Mouse (Mus musculus): ENCODE results near the gene Schip1. TPM values are rescaled to one million over a fixed set of nuclear protein-coding genes. Genes with fewer than 3 reads are reported as not detected.
A peak's percentile ranks its signal among the peaks of the same experiment; 100 is the strongest.

The Schip1 gene
- polyA plus RNA-seq, 1 experiment from 2014 or later: 163 TPM

- WGBS: 93% methylated on average over 4 of the region's 4 CpGs
- H3K4me3 ChIP-seq (replicated peaks; ENCODE audit: low read length): no peak overlapping the region
- H3K27me3 ChIP-seq (ENCODE audit: control insufficient read depth, insufficient read depth, low read length): no peaks in the 10 kb centered on the region
- no peak overlapping the region for H3K4me2 ChIP-seq (replicated peaks)
- no peaks in the 10 kb centered on the region for H3K36me3 ChIP-seq (replicated peaks; ENCODE audit: control insufficient read depth, insufficient read depth)
- ATAC-seq (ENCODE audit: low FRiP score) (no peak), DNase-seq (ENCODE audit: low spot score) (no peak)
- no peak overlapping the region for H3K27ac ChIP-seq
- H3K9ac ChIP-seq: no peak overlapping the region
- H3K9me3 ChIP-seq (ENCODE audit: control insufficient read depth, low read length): no peaks in the 10 kb centered on the region
- no peaks in the 10 kb centered on the region for H3K4me1 ChIP-seq (replicated peaks; ENCODE audit: control insufficient read depth, insufficient read depth, low read length)
These were observed 592.2 kb downstream of the Schip1 start for GRCm38 (mm10) chr3:68656607-68657352.

- Histone ChIP-seq H3K27me3 (ENCODE audit: control insufficient read depth, insufficient read depth, low read length) (no peaks in the 10 kb centered on the region), H3K9me3 (ENCODE audit: control insufficient read depth, low read length) (no peaks in the 10 kb centered on the region), H3K4me2 (replicated peaks) (no peak overlapping the region), H3K4me3 (replicated peaks; ENCODE audit: low read length) (no peak overlapping the region), H3K9ac (no peak overlapping the region), H3K36me3 (replicated peaks; ENCODE audit: control insufficient read depth, insufficient read depth) (no peaks in the 10 kb centered on the region), H3K27ac (no peak overlapping the region), H3K4me1 (replicated peaks; ENCODE audit: control insufficient read depth, insufficient read depth, low read length) (no peaks in the 10 kb centered on the region)
- no peak for ATAC-seq (ENCODE audit: low FRiP score)
- 57% methylated on average over 9 of the region's 9 CpGs for WGBS
- DNase-seq (ENCODE audit: low spot score): no peak
These were observed 593.1 kb downstream of the Schip1 start for GRCm38 (mm10) chr3:68657589-68658245.

- no peak overlapping the region for H3K27ac ChIP-seq
- no peak for ATAC-seq (ENCODE audit: low FRiP score)
- no peak for DNase-seq (ENCODE audit: low spot score)
- H3K4me1 ChIP-seq (replicated peaks; ENCODE audit: control insufficient read depth, insufficient read depth, low read length): no peaks in the 10 kb centered on the region
- WGBS: 95% methylated on average over 6 of the region's 6 CpGs
- H3K4me2 ChIP-seq (replicated peaks): no peak overlapping the region
- H3K4me3 ChIP-seq (replicated peaks; ENCODE audit: low read length): no peak overlapping the region
- no peaks in the 10 kb centered on the region for H3K36me3 ChIP-seq (replicated peaks; ENCODE audit: control insufficient read depth, insufficient read depth)
- H3K9ac ChIP-seq: no peak overlapping the region
- no peaks in the 10 kb centered on the region for H3K27me3 ChIP-seq (ENCODE audit: control insufficient read depth, insufficient read depth, low read length)
- no peaks in the 10 kb centered on the region for H3K9me3 ChIP-seq (ENCODE audit: control insufficient read depth, low read length)
These were observed 595.4 kb downstream of the Schip1 start for GRCm38 (mm10) chr3:68659996-68660395.

- Histone ChIP-seq H3K27me3 (ENCODE audit: control insufficient read depth, insufficient read depth, low read length) (no peaks in the 10 kb centered on the region), H3K27ac (no peak overlapping the region), H3K4me3 (replicated peaks; ENCODE audit: low read length) (no peak overlapping the region), H3K4me2 (replicated peaks) (no peak overlapping the region), H3K9ac (no peak overlapping the region), H3K4me1 (replicated peaks; ENCODE audit: control insufficient read depth, insufficient read depth, low read length) (no peaks in the 10 kb centered on the region), H3K36me3 (replicated peaks; ENCODE audit: control insufficient read depth, insufficient read depth) (no peaks in the 10 kb centered on the region), H3K9me3 (ENCODE audit: control insufficient read depth, low read length) (no peaks in the 10 kb centered on the region)
- no peak for DNase-seq (ENCODE audit: low spot score)
- 68% methylated on average over 4 of the region's 4 CpGs for WGBS
- ATAC-seq (ENCODE audit: low FRiP score): no peak
These were observed 595.9 kb downstream of the Schip1 start for GRCm38 (mm10) chr3:68660538-68660937.

DNA sequence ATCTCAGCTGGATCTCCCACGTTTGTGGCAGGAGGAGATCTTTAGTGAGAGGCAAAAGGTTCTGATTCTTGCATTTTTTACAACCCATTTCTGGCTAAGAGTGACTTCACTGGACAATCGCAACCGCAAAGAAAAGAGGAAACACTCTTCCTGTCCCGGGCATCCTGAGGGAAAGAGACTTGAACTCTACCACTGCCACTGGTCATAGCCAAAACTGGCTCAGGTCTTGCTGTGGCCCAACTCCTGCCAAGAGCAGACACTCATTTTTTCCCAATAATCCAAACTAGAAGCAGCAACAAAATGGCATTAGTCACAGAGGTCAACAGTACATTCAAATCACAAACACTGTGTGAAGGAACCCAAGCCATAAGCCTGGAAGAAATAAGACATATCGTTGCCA, 597.8 kb downstream of the Schip1 start:
- no peak for ATAC-seq (ENCODE audit: low FRiP score)
- no peaks in the 10 kb centered on the region for H3K27me3 ChIP-seq (ENCODE audit: control insufficient read depth, insufficient read depth, low read length)
- H3K9ac ChIP-seq: no peak overlapping the region
- no peak overlapping the region for H3K4me2 ChIP-seq (replicated peaks)
- no peak overlapping the region for H3K4me3 ChIP-seq (replicated peaks; ENCODE audit: low read length)
- no peak for DNase-seq (ENCODE audit: low spot score)
- no peaks in the 10 kb centered on the region for H3K36me3 ChIP-seq (replicated peaks; ENCODE audit: control insufficient read depth, insufficient read depth)
- H3K27ac ChIP-seq: no peak overlapping the region
- H3K4me1 ChIP-seq (replicated peaks; ENCODE audit: control insufficient read depth, insufficient read depth, low read length): no peaks in the 10 kb centered on the region
- H3K9me3 ChIP-seq (ENCODE audit: control insufficient read depth, low read length): no peaks in the 10 kb centered on the region
- 72% methylated on average over 5 of the region's 5 CpGs for WGBS

DNA sequence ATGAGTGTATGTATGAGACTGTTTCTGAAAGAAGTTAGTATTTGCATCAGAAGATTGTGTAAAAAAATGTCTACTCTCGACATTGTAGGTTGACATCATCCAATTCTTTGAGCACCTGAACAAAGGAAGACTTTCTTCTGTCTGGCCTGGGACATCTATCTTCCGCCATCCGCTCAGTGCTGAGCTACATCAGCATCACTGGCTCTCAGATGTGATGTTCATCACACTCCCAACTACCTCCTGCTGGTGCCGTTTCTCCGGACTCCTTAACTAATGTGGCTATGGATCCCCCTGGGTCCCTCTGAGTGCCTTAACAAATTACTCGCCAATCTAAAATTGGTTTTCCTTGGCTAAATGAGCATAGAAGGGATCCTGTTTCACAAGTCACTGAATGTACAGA, 599.7 kb downstream of the Schip1 start:
- Histone ChIP-seq H3K9ac (no peak overlapping the region), H3K4me3 (replicated peaks; ENCODE audit: low read length) (no peak overlapping the region), H3K4me1 (replicated peaks; ENCODE audit: control insufficient read depth, insufficient read depth, low read length) (no peaks in the 10 kb centered on the region), H3K36me3 (replicated peaks; ENCODE audit: control insufficient read depth, insufficient read depth) (no peaks in the 10 kb centered on the region), H3K4me2 (replicated peaks) (no peak overlapping the region), H3K9me3 (ENCODE audit: control insufficient read depth, low read length) (no peaks in the 10 kb centered on the region), H3K27me3 (ENCODE audit: control insufficient read depth, insufficient read depth, low read length) (no peaks in the 10 kb centered on the region), H3K27ac (no peak overlapping the region)
- WGBS: 37% methylated on average over 6 of the region's 6 CpGs
- DNase-seq (ENCODE audit: low spot score) (peak; percentile 31), ATAC-seq (ENCODE audit: low FRiP score) (peak; percentile 51; the same call in 1 of the 2 replicates)

DNA sequence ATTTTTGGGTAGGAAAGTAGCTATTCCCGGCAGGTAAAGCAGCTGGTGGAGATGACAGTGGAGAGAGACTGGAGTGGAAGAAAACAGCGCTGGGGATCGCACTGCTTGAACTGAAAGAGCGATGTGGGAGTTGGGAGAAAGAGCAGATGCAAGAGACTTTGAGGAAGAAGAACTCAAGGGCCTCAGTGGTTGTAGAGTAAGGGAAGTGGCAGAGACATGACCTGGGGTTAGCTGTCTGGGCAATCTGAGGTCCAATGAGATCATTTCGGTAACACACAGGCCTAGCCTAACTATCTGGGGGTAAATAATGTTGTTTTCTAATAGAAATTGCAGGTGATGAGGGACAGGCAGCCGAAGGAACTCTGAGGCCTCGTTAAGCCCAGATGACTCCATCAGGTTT, 601.8 kb downstream of the Schip1 start:
- Histone ChIP-seq H3K27me3 (ENCODE audit: control insufficient read depth, insufficient read depth, low read length) (no peaks in the 10 kb centered on the region), H3K4me3 (replicated peaks; ENCODE audit: low read length) (no peak overlapping the region), H3K9me3 (ENCODE audit: control insufficient read depth, low read length) (no peaks in the 10 kb centered on the region), H3K4me1 (replicated peaks; ENCODE audit: control insufficient read depth, insufficient read depth, low read length) (no peaks in the 10 kb centered on the region), H3K36me3 (replicated peaks; ENCODE audit: control insufficient read depth, insufficient read depth) (no peaks in the 10 kb centered on the region), H3K27ac (no peak overlapping the region), H3K4me2 (replicated peaks) (no peak overlapping the region), H3K9ac (no peak overlapping the region)
- ATAC-seq (ENCODE audit: low FRiP score) (no peak), DNase-seq (ENCODE audit: low spot score) (no peak)
- WGBS: 94% methylated on average over 7 of the region's 7 CpGs

DNA sequence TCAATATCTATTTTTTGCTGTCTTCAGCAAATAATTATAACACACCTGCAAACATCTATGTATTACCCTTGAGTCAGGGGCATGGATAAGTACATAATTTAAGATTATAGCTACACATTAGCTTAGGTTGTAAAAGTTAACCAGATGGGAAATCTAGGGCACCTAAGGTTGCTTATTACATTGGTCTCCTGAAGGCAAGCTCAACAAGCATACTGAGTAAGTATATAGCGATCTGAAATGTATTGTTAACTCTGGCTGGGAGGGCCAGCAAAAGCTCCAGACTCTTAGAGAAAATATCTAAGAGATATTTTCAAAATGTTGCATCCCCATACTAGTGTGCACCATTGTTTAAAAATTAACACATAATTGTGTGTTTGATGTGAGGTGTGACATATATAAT, 603.2 kb downstream of the Schip1 start:
- H3K27me3 ChIP-seq (ENCODE audit: control insufficient read depth, insufficient read depth, low read length): no peaks in the 10 kb centered on the region
- no peaks in the 10 kb centered on the region for H3K9me3 ChIP-seq (ENCODE audit: control insufficient read depth, low read length)
- WGBS: 93% methylated on average over 1 of the region's 1 CpGs
- DNase-seq (ENCODE audit: low spot score) (no peak), ATAC-seq (ENCODE audit: low FRiP score) (no peak)
- H3K9ac ChIP-seq: no peak overlapping the region
- no peak overlapping the region for H3K27ac ChIP-seq
- no peak overlapping the region for H3K4me2 ChIP-seq (replicated peaks)
- H3K4me3 ChIP-seq (replicated peaks; ENCODE audit: low read length): no peak overlapping the region
- no peaks in the 10 kb centered on the region for H3K4me1 ChIP-seq (replicated peaks; ENCODE audit: control insufficient read depth, insufficient read depth, low read length)
- H3K36me3 ChIP-seq (replicated peaks; ENCODE audit: control insufficient read depth, insufficient read depth): no peaks in the 10 kb centered on the region

- no peaks in the 10 kb centered on the region for H3K4me1 ChIP-seq (replicated peaks; ENCODE audit: control insufficient read depth, insufficient read depth, low read length)
- no peak overlapping the region for H3K9ac ChIP-seq
- H3K27ac ChIP-seq: no peak overlapping the region
- H3K9me3 ChIP-seq (ENCODE audit: control insufficient read depth, low read length): no peaks in the 10 kb centered on the region
- no peak for DNase-seq (ENCODE audit: low spot score)
- WGBS: 87% methylated on average over 5 of the region's 5 CpGs
- no peak overlapping the region for H3K4me2 ChIP-seq (replicated peaks)
- ATAC-seq (ENCODE audit: low FRiP score): no peak
- no peaks in the 10 kb centered on the region for H3K27me3 ChIP-seq (ENCODE audit: control insufficient read depth, insufficient read depth, low read length)
- H3K36me3 ChIP-seq (replicated peaks; ENCODE audit: control insufficient read depth, insufficient read depth): no peaks in the 10 kb centered on the region
- no peak overlapping the region for H3K4me3 ChIP-seq (replicated peaks; ENCODE audit: low read length)
These were observed 604.9 kb downstream of the Schip1 start for GRCm38 (mm10) chr3:68669418-68669974.

Measured in hindbrain, embryonic 14.5 days (tissue).